Mouse (Mus musculus): ENCODE data around the gene Fam189a1.
A peak's percentile ranks its signal among the peaks of the same experiment; 100 is the strongest.

Fam189a1 gene

DNA sequence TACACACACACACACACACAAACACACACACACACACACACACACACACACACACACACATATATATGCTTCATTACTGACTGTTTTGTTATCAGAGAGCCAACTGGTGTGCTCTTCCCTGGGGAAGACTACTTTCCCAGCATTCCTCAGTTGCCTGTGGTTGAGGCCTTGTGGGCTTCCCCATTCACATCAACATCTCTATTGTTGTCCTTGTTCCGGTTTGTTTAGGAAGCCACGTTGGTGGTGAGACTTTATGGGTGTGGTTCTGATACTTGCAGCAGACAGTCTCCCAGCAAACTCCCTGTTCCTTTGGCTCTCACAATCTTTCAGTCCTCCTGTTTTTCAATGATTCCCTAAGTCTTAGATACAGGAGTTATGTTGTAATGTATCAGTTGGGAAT, 204.2 kb downstream of the Fam189a1 start:
- DNase-seq (ENCODE audit: low read depth, low spot score) = no peak

DNA sequence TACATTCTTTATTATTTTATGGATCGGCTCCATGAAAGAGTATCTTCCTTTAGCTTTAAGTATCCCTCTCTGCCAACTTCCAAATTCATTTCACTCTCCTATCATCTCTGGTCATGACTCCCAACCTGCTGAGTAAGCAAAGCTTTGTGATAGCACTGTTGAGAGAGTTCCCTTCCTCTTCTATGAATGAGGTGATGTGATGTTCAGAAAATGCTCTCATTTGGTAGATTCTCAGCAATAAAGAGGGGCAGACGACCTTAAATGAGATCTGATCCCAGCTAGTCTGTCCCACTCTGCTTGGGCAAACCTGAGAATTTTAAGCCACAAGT, 205.6 kb downstream of the Fam189a1 start:
- no peak for DNase-seq (ENCODE audit: low read depth, low spot score)

DNA sequence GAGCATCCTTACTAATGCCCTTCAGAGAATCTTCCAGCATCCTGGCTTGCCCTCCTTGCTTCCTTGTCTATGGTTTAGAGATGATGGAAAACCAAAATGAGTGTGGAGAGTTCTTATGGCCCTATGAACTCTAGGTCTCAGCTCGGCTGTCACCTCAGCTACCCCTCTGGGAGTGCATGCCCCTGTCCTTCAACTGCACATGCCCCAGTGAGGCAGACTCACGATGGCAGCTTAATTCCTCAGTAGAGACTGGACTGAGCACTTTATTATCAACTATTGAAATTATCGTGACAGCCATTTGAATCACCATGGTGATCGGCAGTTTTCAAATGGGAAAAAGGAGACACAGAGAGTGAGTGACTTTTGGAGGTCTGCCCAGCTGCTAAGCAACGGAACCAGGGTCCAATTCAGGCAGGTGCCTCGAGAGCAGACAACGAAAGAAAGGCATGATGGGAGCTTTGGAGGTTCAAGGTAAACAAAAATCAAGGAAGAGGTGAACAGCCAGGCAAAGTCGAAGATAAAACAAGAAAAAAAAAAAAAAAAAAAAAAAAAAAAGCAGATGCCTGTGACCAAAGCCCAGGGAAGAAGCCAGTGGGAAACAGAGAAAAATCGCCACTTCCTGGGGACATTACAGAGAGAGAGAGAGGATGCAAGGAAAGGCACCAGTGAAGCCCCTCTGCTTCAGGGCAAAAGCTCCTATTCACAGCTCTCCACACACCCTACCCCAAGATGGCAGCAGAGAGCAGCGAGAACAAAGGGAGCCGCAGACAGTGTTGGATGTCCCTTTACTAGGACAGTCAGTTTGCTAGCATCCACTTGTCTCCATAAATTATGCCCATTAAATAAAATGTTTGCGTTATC, 206.2 kb downstream of the Fam189a1 start:
- DNase-seq (ENCODE audit: low read depth, low spot score) = peak; percentile 26

DNA sequence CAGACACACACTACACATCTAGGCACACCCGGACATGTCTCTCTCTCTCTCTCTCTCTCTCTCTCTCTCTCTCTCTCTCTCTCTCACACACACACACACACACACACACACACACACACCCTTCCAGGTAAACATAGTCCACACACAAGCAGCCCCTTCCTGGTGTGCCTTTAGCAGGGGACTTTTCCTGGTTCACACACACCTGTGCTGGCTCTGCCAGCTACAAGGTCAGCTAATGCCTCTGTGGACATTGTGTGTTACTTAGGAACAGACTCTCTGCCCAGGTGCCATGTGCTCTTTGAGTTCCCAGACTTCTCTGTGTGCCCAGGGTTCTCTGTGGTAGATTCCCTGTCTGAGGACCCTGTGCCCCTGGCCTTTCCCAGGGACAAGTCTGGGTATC, 206.9 kb downstream of the Fam189a1 start:
- no peak for DNase-seq (ENCODE audit: low read depth, low spot score)

DNA sequence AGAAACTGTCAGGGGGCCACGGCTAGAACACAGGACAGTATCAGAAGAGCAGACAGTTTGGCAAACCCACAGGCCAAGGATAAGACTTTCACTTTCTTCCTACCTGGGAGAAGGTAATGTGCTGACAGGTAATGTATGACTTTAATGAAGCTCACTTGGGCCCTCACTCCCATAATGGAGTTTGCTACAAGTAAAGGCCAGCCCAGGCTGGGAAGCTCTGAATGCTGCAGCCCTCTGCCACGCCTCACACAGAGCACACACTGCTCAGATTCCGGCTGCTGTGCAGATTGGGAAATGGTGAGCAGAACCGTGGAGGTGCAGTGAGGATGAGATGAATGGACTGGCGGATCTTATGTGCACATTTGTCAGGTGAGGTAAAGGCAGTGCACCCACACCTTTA, 211.7 kb downstream of the Fam189a1 start:
- DNase-seq (ENCODE audit: low read depth, low spot score) = no peak

DNA sequence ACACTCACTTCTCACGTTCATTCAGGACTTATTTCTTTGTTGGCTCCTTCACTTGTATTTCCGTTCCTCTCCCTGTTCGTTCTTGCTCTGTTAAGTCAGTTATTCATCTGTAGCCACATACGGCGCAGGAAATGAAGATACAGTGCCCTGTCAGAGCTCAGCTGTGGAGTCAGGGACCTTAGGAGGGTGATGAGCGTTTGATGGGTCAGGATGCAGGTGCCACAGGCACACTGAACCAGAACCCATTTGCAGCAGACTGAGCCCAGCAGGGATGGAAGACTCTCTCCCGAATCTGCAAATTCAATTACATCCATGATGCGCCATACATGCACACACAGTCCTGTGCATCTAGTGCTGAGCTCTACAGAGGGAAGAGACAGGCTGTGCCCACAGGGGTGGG, 212.2 kb downstream of the Fam189a1 start:
- no peak for DNase-seq (ENCODE audit: low read depth, low spot score)

DNA sequence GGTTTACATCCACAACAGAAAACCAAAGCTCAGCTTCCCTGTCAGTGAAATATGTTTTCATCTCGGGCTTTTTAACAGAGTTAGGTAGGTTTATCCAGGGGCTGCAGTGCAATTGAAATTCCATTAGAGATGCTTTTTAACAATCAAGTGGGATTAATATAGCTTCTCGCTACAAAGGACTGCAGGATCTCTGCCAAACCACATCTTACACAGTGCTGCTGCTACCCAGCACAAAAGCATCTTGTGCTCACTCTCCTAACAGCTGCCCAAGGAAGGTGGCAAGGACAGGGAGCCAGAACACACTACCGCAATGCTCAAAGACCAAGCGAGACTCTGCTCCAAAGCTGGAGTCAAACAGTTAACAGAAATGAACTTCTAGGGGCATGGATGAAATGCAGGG, 219.4 kb downstream of the Fam189a1 start:
- no peak for DNase-seq (ENCODE audit: low read depth, low spot score)

DNA sequence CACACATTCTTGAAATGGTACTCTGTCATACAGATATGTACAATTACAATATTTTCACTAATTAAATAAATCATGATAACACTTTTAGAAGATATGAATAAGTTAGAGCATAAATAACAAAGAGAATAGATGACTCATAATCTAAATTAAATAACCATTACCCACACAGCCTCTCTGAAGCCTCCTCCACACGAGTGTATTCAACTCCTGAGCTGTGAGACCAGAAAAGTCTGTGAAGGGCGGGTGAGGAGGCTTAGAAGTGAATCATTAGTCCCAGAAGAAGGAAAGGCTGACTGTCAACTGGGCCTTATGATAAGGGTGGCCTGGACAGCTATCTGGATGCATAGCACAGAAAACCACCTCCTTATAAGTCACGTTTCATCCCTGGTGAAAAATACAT, 222.3 kb downstream of the Fam189a1 start:
- DNase-seq (ENCODE audit: low read depth, low spot score) = no peak

DNA sequence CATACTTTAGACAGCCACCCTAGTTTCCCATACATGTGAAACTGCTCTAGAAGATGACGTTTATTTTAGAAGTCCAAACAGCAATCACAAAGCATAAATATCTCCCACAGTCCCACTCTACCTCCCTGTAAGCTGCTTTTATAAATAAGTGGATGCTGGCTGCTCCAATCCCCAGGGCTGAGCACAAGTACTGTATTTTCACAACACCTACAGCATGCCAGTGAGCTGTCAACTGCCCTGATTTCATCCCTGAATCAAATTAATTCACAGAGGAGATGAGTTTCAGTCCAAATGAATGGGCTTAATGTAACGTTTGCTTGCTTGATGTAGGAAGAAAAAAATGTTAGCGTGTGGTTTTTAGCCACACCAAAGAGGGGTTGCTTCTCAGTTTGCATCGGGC, 225.4 kb downstream of the Fam189a1 start:
- no peak for DNase-seq (ENCODE audit: low read depth, low spot score)

DNA sequence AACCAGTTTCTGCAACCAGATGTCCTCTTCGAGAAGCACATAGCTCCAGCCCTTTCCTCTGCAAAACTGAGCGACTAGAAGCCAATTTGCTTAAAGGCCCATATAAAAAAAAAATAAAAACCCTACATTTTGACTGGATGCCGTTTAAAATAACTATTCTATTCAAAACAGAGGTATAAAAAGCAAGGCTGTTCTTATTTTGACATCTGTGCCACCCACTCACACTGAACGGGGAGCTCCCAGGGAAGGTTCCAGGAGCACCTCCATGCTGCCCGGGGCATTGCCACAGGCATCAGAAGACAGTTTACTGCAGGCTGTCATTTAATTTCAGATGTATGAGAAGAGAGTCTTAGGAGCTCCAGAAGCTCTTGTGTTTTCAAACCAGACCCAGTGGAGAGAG, 232.5 kb downstream of the Fam189a1 start:
- no peak for DNase-seq (ENCODE audit: low read depth, low spot score)

DNA sequence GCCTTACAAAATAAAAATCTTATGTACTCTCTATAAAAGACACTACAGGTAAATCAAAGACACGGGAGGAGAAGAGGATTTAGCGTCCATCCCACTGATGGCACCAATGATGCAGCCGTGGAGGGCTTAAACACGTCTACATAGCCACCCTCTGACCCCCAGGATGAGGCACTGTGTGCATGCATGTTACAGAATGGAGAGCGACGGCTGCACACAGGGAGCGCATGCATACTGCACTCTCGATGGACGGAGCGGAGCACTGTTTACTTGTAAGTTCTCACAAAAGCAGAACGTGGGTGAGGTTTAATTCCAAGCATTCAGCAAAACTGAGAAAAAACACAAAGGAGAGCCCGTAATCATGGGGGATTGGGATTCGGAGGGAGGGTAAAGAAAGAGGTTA, 235.2 kb downstream of the Fam189a1 start:
- DNase-seq (ENCODE audit: low read depth, low spot score) = no peak

DNA sequence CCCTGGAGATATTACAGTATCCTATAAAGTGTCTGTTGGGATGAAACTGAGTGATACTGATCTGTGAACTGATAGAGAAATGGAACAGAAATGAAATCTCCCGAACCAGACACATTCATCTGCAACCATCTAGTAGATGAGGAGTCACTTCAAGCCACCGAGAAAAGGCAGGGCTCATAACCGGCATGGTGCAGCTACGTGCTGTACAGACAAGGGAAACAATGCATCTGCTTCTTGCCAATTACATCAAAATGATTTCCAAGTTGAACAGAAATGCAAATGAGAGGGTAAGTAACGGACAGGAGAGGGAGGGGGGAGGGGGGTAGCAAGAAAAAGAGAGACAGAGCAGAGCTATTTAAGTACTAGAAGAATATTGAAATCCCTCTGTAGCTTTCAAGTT, 235.6 kb downstream of the Fam189a1 start:
- no peak for DNase-seq (ENCODE audit: low read depth, low spot score)

DNA sequence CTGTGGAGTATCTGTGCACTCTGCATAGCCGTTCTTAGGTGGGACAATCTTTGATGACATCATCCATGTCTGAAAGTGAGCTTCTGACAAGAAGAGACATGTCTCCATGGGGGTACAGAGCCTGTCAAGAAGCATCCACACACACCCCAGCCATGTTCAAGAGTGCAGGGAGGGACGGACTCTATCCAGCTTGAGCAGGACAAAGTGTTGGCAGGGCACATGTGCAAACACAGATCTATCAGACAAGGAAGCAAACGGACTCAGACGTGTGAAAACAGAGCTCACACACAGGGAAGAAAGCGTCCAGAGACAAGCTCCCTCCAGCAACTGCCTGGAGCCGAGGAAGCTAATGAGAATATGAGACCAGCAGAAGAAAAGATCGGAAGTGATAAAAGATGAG, 239.7 kb downstream of the Fam189a1 start:
- no peak for DNase-seq (ENCODE audit: low read depth, low spot score)

DNA sequence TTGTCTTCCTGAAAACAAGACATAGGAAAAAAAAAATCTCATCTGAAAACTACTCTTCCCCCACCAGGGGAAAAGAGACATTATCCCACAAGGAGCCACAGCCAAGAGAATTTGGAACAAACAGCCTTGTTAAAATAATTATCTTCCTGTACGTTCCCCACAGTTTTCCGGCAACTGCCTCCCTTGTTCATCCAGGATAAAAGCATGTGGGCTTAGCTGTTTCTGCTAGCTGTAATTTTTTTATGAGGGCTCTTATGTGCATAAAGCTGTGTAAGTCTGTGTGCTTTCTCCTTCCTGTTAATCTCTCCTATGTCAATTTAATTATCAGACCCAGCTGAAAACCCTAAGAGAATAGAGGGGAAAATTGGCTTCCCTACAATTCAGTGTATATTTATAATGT, 241.2 kb downstream of the Fam189a1 start:
- DNase-seq (ENCODE audit: low read depth, low spot score) = no peak

DNA sequence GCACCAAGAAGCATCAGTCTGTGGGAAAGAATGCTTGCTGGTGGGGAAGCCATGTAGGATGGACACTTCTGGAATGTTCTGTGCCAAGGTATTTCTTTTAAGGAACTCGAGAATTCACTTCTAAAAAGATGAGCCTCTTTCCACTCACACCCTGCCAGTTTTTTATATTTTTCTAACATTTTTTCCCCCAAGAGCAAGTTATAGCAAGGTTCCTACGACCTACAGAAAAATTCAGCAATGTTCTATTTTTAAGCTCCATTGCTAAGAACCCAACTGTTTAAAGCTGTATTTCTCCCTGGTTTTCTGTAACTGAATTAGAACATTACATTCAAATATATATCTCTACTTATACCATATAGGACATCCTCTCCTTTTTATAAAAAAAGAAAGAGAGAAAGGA, 244.4 kb downstream of the Fam189a1 start:
- DNase-seq (ENCODE audit: low read depth, low spot score) = no peak

DNA sequence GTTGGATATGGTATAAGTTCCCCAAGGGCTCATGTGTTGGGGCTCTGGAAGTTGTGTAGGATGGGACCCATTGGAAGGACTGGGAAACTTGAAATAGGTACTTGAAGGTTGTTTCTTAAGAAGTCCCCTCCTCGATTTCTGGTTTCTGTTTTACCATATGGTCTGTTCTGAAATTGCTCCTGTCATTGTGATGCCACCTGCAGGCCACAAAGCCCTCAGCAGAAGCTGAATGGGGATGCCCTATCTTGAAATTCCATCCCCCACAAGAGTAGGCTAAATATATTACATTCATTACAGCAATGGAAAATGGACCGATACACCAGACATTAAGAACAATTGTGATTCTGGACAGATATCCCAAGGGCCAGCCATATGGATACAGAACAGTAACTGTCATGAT, 246.2 kb downstream of the Fam189a1 start:
- DNase-seq (ENCODE audit: low read depth, low spot score) = no peak

DNA sequence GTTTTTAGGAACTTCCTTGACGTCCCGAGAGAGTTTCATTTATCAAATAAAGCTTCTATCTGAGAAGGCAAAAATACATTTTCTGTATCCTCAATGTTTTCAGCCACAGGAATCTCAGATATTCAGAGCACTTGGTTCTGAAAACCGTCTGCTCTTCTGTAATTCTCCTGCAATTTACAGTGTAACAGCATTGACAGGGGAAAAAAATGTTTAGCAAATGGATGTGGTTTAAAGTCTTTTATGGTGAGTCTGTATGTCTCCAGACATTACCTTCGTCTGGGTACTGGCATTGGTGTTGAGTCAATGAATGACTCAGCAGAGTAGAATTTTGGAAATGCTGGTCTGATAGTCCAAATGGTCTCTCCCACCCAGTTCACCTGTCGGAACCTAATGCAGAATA, 249.4 kb downstream of the Fam189a1 start:
- no peak for DNase-seq (ENCODE audit: low read depth, low spot score)

DNA sequence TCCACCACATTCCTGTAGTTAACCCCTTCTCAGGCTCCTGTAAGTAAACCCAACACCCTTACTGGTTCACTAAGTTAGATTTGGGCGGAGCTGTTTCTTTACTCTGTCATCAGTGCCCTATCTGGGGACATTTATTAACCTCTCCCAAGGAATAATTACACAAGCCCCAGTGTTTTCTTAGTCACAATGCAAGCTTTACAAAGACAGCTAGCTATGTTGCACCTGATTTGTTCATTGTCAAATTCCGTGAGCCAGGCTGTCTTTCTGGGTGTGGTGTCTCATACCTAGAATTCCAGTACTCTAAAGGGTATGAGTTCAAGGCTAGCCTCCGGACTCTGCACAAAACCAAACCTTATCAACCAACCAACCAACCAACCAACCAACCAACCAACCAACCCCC, 250.9 kb downstream of the Fam189a1 start:
- DNase-seq (ENCODE audit: low read depth, low spot score) = no peak

DNA sequence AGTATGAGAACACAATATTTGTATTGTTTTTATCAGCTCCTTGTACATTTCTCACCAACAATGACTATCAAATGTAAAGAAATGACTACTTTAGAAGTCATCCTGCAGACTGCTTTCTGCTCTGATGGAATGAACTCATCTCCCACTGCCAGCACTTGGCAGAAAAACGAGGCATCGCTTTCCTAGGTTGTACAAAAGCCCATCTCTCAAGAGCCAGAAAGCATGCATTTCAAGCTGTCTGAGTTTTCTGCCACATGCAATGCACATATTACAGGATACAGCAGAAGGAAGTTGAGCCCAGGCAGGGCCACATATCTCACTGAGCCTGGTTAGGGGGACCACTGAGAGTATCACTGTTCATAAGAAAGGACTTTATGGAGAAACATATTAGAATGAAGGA, 256.1 kb downstream of the Fam189a1 start:
- no peak for DNase-seq (ENCODE audit: low read depth, low spot score)

DNA sequence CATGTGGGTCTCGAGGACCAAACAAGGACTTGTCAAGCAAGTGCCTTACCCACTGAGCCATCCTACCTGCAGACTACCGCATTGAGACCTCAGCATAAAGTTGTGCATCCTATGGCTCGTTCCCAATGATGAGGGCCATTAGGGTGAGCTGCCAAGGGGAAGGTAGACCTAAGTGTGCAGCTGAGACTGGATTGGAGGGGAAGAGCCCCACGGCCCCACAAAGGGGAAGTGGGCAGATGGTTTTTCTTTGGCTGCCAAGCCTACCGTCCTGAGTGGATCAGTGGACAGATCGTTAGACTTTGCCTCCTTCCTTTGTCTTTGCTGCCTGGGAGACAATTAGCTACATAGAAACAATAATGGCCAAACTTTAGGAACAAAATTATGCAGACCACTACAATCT, 259.8 kb downstream of the Fam189a1 start:
- no peak for DNase-seq (ENCODE audit: low read depth, low spot score)

DNA sequence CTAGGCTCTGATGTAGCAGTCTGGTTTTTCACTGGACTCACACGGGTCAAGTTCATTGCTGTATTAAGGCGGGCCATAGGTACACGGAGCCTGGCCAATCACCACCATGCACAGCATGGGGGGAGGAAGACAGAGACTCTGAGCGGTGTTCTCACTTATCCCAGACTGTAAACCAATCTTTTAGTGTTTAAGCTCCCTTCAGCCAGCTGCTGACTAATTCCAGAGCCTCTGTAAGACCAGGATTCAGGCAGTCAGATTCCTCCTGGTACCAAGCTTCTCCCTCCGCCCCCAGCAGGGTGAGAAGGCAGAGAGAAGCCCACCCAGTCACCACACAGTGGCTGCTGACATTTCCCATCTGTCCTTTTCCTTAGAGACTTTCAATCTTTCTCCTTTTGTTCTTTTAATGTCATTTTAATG, 260.7 kb downstream of the Fam189a1 start:
- no peak for DNase-seq (ENCODE audit: low read depth, low spot score)

DNA sequence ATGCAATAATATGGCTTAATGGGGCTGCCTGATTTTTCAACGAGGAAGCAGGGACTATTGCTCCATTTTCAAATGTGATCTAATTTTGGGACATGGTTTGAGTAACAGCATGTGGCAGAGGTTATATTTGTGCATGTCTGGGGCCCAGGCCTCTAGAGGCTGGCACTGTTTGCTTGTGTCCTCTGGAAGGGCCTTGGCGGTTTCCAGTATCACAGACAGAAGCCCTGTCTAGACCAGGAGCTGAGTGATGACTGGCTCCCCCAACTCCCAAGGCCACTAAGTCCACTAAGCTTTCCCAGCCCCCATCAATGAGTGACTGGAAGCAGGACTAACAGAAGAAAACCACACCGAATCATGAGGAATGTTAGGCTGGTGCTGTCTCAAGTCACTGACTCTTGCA, 265.2 kb downstream of the Fam189a1 start:
- DNase-seq (ENCODE audit: low read depth, low spot score) = no peak

DNA sequence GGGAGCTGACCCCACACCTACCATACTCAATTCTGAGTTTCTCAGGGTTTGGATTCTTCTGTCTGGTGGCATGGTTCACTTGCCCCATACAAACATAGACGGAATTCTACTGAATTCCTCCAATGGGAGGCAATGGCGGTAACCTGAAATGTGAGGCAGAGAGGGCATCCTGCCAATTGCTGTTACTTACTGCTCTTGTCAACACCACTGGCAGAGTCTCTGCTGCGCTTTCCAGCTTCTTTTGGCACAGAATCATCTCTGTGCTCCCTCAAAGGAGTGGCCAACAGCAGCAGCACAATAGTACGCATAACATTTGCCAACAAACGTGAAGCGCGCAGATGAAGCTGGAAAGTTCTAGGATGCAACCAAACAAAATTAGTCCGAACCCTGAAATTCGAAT, 266.5 kb downstream of the Fam189a1 start:
- no peak for DNase-seq (ENCODE audit: low read depth, low spot score)

Measured in CD4-positive, CD25-positive, alpha-beta regulatory T cell, adult 2 months (primary cell).